Mouse (Mus musculus) induced T-regulatory cell, adult 2 months (primary cell): ENCODE results near the gene Gba2.
"Not testable (repeated sequence)": the region's sequence is repeated elsewhere in the genome, so short reads cannot be mapped to it uniquely, and the experiment has no call there.

Experiments used
- DNase-seq: peaks from one replicate; pipeline ENCODE4 v3.0.0-alpha.2; 2012; ENCODE audit warnings: low read depth

Gene Gba2

DNA sequence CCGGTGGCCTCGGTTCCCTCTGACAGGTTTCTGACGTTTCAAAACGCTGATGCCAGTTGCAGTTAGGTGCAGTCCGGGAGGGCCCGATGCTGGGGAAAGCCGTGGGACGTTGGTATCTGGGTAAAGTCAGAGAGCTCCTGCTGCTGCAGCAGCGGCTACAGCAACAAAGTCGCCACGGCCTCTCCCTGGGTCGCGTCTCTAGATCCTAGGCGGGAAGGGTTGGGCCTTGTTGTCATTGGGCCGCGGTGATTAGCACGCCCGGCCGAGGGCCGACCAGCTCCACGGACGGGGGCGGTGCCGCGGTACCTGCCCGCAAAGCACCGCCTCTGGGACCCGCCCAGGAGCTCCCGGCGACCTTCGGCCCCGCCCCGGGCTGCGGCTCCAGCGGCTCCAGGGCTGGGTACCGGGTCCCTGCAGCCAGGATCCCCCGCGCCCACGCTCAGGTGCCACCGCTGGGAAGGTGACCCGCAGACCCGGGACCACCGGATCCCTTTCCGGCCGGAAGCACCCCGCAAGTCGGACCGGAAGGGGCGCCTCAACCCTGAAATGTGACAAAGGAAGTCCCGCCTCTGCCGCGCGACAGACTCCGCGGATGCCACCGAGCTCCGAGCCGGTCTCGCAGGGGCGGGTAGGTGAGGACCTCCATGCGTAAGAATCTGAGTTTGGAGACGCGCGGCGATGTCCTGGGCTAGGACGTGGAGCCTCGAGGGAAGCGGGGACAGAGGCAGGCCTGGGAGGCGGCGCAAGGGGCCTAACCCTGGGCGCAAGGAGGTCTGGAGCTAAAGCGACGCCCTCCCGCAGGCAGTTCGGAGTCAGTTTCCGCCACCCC lies at the start of gene Gba2, which contains the start of gene Rgp1:
Gene Gba2, minus strand, starts transcription at position 498 of the 829 bp plus-strand sequence.
Gene Rgp1, plus strand, starts transcription at position 340 of the 829 bp plus-strand sequence.
- peak; percentile 90 for DNase-seq

GRCm38 (mm10) chr4:43620146-43620778 lies 41.6 kb upstream of the Gba2 start:
- DNase-seq = no peak

- DNase-seq = peak; percentile 24
Observed at GRCm38 (mm10) chr4:43613060-43613730, 34.5 kb upstream of the Gba2 start.

DNA sequence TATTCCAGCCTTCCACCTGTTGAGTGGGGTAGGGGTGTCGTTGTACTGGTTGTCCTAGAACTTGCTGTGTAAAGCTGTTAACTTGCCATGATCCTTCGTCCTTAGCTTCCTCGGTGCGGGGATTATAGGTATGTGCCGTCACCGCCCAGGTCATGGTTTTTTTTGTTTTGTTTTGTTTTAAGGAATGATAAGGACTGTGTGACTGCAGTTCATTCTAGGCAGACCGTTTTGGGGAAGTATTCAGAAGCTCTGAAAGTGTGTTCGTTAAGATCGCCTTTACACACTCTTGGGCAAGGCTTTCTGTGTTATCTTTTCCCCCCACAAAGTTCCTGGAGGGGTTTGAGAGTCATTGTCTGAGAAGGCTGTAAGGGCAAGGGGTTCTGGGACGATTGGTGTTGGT lies 33.9 kb upstream of the Gba2 start:
- DNase-seq = no peak

DNA sequence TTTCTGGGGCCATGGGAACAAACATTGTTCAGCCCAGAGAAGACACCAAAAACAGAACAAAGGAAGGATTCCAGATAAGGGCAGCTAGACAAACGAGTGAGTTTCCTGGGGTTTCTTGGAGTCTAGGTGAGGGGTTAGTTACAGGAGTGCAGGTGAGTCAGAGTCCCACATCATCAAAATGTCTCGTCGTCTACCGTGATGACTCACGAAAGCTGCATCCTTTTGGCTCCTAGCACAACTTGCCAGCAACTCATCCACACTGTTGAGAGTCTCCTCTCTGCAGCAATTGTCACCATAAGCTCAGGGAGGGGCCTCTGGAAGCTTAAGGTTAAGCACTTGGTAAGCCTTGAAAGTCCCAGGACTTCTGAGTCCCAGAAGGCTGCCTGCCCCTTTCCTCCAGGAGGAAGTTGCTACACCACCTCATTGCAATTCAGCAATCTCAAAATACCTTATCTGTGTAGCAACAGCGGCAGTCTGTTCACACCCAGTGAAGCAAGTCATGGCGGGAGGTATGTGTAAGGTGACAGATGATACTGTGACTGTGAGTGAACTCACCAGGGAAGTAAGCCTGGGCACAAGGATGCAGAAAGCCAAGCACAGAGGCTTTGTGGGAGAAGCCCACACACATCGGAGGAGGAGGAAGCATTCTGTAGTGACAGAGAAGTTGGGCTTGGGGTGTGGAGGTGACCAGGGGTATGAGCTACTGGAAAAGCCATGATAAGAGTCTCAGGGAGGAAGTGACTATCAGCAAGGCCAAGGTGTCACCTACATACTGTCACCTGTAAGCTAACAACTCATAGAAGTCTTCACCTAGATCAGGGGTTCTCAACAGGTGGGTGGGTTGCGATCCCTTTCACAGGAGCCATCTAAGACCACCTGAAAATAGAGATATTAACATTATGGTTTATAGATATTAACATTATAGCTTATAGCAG lies 26.3 kb upstream of the Gba2 start:
- no peak for DNase-seq

DNA sequence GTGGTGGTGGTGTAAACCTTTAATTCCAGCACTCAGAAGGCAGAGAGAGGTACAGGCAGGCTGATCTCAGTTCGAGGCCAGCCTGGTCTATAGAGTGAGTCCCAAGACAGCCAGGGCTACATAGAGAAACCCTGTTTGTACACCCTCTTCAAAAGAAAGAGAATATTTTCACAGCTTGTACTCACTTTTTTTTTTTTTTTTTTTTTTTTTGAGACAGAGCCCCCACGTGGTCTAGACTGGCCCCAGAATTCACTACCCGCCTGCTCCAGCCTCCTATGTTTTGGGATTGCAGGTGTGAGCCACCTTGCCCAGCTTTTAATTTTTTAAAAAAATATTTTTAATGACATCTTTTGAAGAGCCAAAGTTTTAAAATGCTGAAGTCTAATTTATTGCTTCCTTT lies 25.4 kb upstream of the Gba2 start:
- DNase-seq = no peak

DNA sequence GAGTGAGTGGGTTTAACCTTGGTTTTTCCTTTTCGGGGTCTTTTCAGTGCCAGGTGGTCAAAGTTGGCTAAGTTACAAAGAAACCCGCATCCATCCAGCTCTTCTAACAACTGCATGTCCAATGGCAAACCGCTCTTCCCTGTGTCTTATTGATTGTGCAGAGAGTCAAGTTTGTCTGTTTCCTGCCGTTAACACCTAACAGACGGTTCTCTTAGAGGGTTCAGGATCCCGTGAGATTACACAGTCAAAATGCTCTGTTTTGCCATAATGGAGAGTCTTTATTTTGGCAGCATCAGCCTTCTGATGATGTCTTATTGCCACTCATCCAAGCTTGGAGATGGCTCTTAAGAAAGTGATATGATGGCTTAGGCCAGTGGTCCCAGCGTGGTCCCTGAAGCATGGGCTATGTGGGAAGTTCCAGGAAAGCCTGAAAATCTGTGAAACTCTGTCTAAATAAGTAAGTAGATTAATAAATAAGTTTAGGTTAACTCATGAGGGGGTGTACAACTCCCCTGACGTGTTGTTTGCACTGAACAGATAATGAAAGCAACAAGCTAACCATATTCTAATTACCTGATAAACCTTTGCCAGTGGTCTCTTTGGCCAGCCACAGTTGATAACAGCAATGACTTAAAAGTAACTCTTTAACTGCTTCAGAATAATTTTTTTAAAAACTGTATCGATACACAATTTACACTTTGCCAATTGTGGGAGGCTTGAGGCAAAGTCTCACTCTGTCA lies 21.7 kb upstream of the Gba2 start:
- no peak for DNase-seq

DNA sequence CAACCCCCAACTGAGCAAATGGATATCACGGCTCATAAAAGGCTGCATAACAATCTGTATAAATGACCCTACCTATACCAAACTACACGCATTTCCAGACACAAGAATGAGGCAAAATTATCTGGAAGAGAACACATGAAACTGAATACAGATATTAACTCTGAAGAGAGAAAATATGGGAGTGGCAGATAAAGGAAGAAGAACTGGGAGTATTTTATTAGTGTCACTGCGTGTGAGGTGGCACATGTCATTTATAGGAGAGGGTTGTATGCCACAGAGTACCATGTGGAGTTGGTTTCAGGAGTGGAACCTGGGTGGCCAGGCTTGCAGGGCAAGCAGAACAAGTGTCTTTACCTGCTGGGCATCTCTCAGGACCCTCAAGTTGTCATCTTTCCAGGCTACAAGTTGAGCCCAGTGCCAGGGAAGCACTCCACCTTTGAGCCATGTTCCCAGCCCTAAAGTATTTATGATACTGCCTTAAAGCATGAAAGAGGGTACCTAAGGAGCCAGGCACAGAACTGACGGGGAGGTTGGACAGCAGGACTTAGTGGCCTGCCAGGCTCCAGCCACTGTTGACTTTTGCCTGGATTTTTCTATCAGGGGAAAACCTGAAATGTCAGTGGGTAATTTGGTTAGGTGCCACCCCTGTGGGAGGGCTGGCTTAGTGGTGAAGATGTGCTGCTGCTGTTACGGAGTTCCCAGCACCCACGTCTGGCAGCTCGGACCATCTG lies 20.1 kb upstream of the Gba2 start:
- no peak for DNase-seq

GRCm38 (mm10) chr4:43598200-43598599 lies 19.5 kb upstream of the Gba2 start:
- no peak for DNase-seq

DNA sequence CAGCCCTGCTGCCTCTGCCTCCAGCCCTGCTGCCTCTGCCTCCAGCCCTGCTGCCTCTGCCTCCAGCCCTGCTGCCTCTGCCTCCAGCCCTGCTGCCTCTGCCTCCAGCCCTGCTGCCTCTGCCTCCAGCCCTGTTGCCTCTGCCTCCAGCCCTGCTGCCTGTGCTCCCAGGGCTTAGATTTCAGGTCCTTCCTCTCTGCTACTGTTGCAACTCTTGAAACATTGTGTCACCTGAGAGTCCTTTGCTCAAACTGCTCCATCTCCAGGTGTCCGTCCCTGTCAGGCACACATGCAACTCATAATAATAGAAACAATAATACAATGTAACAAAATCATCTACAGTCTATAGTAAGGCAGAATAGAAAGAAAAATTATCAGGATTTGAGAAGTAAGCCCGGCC lies 17.9 kb upstream of the Gba2 start:
- DNase-seq = not testable (repeated sequence)

- DNase-seq = no peak
Observed at GRCm38 (mm10) chr4:43593453-43593852, 14.8 kb upstream of the Gba2 start.

DNA sequence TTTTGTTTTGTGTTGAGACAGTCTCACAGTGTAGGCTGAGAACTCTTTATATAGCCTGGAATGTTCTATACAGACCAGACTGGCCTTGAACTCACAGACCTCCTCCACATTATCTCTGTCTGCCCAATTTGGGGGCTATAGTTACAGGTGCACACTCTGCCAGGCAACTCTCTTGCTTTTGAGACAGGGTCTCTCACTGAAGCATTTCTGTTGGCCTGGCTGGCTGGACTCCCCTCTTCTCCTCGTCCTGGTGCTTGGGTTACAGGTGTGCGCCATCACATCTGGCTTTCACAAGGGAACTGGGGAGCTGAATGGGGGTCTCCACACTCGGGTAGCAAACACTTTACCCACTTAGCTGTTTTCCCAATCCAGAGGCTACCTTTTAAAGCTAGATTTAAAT lies 13.3 kb upstream of the Gba2 start:
- no peak for DNase-seq

- DNase-seq = peak; percentile 46
Observed at GRCm38 (mm10) chr4:43591543-43591942, 12.9 kb upstream of the Gba2 start.

DNA sequence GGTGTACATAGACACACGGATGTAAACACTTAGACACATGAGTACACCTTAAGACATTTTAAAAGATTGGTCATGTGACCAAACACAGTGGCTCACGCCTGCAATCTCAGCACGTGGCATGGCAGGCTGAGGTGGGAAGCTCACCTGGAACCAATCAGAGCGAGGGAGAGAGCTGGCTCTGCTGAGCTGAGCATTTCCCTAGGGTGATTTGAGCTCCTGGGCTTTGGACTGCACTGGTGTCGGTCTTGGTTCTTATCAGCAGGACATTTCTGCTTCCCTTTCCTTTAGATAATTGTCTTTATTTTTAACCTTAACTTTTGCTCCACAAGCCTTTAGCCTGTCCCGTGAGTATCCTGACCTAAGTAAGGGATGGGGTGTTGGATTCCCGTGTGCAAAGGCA lies 9.0 kb upstream of the Gba2 start:
- no peak for DNase-seq

DNA sequence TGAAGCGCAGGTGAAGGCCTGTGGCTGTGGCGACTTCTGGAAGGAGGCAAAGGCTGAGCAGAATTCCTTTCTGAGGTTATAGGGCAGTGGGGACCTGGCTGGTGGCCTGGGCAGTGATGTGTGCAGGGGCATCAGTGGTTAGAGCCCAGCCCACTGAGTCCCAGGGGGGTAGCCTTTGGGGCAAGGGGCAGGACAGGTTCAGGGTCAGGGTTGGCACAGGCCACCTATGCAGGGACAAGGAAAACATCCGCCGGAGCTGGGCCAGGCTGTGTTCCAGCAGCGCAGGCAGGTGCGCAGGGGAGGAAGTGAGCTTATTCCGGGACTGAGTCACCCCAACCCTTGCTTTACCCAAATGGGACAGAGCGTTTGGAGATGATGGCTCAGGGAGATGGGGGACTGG lies 7.7 kb upstream of the Gba2 start:
- DNase-seq = no peak

DNA sequence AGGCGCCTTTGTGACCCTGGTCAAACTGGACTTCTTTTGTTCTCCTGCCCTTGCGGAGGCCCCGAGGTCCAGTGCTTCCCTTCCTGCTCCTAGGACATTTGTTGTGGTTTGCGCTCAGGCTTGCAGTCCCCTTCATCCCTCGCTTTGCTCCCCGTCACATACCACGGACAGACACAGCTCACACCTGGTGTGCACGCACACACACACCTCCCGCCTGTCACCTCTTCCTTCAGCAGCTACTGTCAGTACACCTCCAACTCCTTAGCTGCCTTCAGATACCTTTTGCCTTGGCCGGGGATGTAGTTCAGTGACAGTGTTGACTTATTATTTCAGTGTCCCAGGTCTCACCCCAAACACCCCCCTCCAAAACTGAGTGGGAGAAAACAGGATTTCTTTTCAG lies 7.0 kb upstream of the Gba2 start:
- DNase-seq = no peak

DNA sequence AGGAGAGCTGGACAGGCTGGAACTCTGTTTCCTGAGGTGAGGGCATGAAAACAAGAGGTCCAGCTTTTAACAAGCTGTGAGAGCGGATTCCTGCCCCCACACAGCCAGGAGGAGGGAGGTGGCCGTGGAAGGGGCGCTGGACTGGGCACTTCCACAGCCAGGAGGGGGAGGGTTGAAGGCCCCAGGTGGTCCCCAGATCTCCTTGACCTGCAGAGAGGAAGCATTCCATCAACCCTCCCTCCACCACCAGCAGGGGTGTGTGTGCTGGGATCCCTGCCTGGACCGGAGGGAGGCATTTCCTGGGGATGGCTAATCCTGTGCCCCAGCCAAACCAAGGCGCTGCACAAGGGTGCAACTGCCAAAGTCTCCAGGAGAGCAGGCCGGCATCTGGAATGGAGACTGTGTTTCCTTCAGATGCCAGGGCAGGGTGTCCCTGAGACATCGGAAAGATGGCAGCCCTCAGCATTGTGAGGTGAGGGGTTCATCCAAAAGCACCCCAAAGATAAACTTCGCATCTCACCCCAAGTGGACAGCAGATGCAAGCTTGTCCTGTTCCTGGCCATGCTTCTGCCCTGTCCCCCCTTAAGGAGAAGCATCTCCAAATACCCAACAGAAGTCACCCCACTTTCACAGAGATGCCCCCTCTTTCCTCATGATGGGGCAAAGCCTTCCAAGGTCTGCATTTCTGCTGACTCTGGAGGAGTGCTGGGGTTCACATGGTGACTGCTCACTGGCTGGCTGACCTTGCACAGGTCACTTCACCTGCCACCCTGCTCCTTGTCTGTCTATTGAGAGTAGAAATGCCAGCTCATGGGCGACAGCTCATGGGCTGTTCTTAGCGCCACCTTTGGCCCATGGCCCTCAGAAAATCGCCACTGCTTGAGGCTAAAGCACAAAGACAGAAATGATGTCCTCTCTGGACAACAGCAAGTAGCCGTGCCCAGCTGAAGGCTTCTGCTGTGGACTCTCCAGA lies 6.1 kb upstream of the Gba2 start, which contains the start of gene Msmp:
Gene Msmp, minus strand, starts transcription at position 51 of the 973 bp plus-strand sequence.
- no peak for DNase-seq

DNA sequence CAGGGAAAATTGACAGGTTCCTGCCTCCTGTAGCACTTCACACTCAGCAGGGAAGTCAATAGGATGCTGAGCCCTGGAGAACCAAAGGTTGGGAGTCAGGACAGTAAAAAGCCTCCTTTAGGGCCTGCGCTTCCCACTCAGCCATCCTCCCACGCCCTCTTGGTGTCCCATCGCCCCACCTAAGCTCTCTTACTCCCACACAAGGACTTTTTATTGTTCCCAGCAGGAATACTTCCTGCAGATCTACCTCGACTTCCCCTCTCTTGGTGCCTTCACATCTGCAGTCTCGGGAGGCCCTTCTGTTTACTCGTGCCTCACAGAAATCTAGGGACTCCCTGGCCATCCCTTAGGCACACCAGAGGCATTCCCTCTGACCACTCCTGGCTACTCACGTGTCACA lies 4.7 kb upstream of the Gba2 start:
- no peak for DNase-seq

- DNase-seq = no peak
Observed at GRCm38 (mm10) chr4:43582241-43582640, 3.6 kb upstream of the Gba2 start.
